Mouse (Mus musculus): ENCODE data around the gene Tbc1d19. TPM values are rescaled to one million over a fixed set of nuclear protein-coding genes. Genes with fewer than 3 reads are reported as not detected.

Gene Tbc1d19
- 3.3 to 11.7 TPM (median 4.6 TPM) in 4 replicates for total RNA-seq (2023)

DNA sequence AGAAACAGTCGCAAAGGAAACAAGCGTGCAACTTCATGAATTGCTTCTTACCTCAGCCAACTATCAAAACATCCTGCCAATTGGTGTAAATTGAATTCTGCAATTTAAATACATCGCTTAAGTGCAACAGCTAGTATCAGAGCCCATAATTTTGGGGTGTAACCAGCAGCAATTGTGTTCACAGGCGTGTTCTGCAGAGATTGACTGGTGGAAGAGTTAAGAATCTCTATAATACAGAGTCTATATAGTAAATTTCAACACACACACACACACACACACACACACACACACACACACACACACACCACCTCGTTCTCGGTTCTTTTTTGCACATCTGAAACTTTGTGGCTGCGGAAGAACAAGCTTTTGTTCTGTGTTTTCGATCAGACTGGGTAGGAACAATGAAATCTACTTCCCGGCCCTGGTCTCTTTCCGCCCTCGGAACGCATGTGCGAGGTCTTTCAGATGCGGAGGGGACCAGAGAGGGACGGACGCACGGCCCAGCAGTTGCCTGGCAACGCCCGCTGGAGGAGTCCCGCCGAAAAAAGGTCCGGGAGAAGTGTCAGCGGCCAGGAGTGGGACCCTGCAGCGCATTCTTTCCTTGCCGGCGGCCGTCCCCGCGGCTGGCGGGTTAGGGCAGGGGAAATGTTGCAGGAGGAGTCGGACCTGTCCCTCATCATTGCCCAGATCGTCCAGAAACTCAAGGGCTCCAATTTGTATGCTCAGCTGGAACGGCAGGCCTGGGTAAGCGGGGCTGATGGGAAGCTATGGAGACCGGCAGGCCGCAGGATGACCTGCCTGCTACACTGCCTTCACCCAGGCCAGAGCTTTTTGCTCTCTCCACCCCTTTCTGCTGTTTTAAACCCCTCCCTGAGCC lies at the start of gene Tbc1d19:
Gene Tbc1d19 (plus strand): TSS at position 492 of the 877 bp plus-strand sequence.

Other genes starting within 250 kb of the Tbc1d19 start
- gene Cckar, start 101.9 kb upstream of the Tbc1d19 start, total RNA-seq (2023), result not detected in 4 replicates
- gene Stim2, start 188.9 kb downstream of the Tbc1d19 start, total RNA-seq (2023), result 49.2 to 64.8 TPM (median 51.4 TPM) in 4 replicates

All from B cell, adult 62 days (primary cell).